Comparison of ENCODE assay signal across 24 mouse cellular contexts in genomic region chr4:125515646-125516045, GRCm38 (mm10). TPM values are rescaled to one million over a fixed set of nuclear protein-coding genes. Genes with fewer than 3 reads are reported as not detected.
DNase-seq lines count a peak whose midpoint lies in the region; ATAC-seq and TF ChIP-seq lines count a peak whose summit lies in the region.
"Had no signal": no experiment of that assay in that cellular context is flagged by ENCODE, and none has a peak within 500 bp of the region (broad histone marks: within the 10 kb centered on the region; RNA-seq: fewer than 3 reads in every experiment).

No protein-coding gene starts in this region.

- H3K9me3 ChIP-seq in midbrain, embryonic 15.5 days = no peaks in the 10 kb centered on the region
- H3K9me3 ChIP-seq in midbrain, embryonic 16.5 days (replicated peaks; ENCODE audit: control insufficient read depth, low read length, poor library complexity, severe bottlenecking) = no peaks in the 10 kb centered on the region
- no peaks in the 10 kb centered on the region for H3K9me3 ChIP-seq in E14TG2a.4 (ENCODE audit: low read length)
- no peaks in the 10 kb centered on the region for H3K9me3 ChIP-seq in embryonic facial prominence, embryonic 11.5 days (replicated peaks; ENCODE audit: control insufficient read depth, low read length)
- H3K9me3 ChIP-seq in hindbrain, embryonic 16.5 days (ENCODE audit: control insufficient read depth, low read length) = no peaks in the 10 kb centered on the region
- H3K9me3 ChIP-seq: embryonic facial prominence, embryonic 13.5 days; kidney, embryonic 15.5 days; stomach, embryonic 15.5 days had no signal

- no peak overlapping the region for H3K4me3 ChIP-seq in midbrain, embryonic 15.5 days
- H3K4me3 ChIP-seq in midbrain, embryonic 16.5 days (ENCODE audit: low read depth, low read length) = no peak overlapping the region
- peak overlapping the region; percentile 20; the same call in 1 of the 2 replicates for H3K4me3 ChIP-seq in E14TG2a.4 (replicated peaks; ENCODE audit: low read length)
- no peak overlapping the region for H3K4me3 ChIP-seq in embryonic facial prominence, embryonic 11.5 days (ENCODE audit: low read depth, low read length)
- H3K4me3 ChIP-seq in hindbrain, embryonic 16.5 days (ENCODE audit: low read length) = no peak overlapping the region
- no peak overlapping the region for H3K4me3 ChIP-seq in layer of hippocampus, adult 2 months
- H3K4me3 ChIP-seq: embryonic facial prominence, embryonic 13.5 days; heart, adult 2 months; kidney, embryonic 15.5 days; myocyte; stomach, embryonic 15.5 days had no signal

- H3K4me2 ChIP-seq in midbrain, embryonic 15.5 days = no peak overlapping the region
- H3K4me2 ChIP-seq in midbrain, embryonic 16.5 days (ENCODE audit: low read length) = no peak overlapping the region
- no peak overlapping the region for H3K4me2 ChIP-seq in embryonic facial prominence, embryonic 11.5 days (ENCODE audit: low read depth, low read length)
- no peak overlapping the region for H3K4me2 ChIP-seq in hindbrain, embryonic 16.5 days (ENCODE audit: low read length)
- H3K4me2 ChIP-seq: embryonic facial prominence, embryonic 13.5 days; kidney, embryonic 15.5 days; stomach, embryonic 15.5 days had no signal

- H3K4me1 ChIP-seq in midbrain, embryonic 15.5 days = peaks cover 21% of the 10 kb centered on the region
- peaks cover 6% of the 10 kb centered on the region; the same call in 1 of the 2 replicates for H3K4me1 ChIP-seq in midbrain, embryonic 16.5 days (ENCODE audit: control insufficient read depth, insufficient read depth, low read length)
- H3K4me1 ChIP-seq in E14TG2a.4 (replicated peaks; ENCODE audit: low read depth, low read length) = peaks cover 62% of the 10 kb centered on the region
- no peaks in the 10 kb centered on the region for H3K4me1 ChIP-seq in embryonic facial prominence, embryonic 11.5 days (ENCODE audit: control insufficient read depth, insufficient read depth, low read length)
- H3K4me1 ChIP-seq in hindbrain, embryonic 16.5 days (ENCODE audit: control insufficient read depth, insufficient read depth, low read depth, low read length) = peaks cover 5% of the 10 kb centered on the region; the same call in 1 of the 2 replicates
- H3K4me1 ChIP-seq: kidney, embryonic 15.5 days; stomach, embryonic 15.5 days had no signal

- peak; percentile 11 for DNase-seq in embryonic facial prominence, embryonic 11.5 days (ENCODE audit: low spot score)
- DNase-seq in layer of hippocampus, adult 2 months (ENCODE audit: low spot score in 2 of 2) = no peak
- DNase-seq: adrenal gland, postnatal 14 days; cerebellum, adult 2 months; gastrocnemius, postnatal 10 days; heart, adult 2 months; heart, postnatal 10 days; layer of hippocampus, postnatal 36 days; lung, adult 2 months; lung, postnatal 36 days; spleen, adult 18-20 months had no signal

- ATAC-seq in midbrain, embryonic 15.5 days (replicated peaks) = peak; percentile 34; the same call in 1 of the 2 replicates
- ATAC-seq in midbrain, embryonic 16.5 days = no peak
- 0 out of 2 replicates have a peak, but pooled peaks have one; percentile 44 for ATAC-seq in embryonic facial prominence, embryonic 11.5 days (replicated peaks; ENCODE audit: insufficient number of reproducible peaks, low FRiP score, low TSS enrichment, low read depth)
- ATAC-seq in hindbrain, embryonic 16.5 days = peak; percentile 35; the same call in 1 of the 2 replicates
- no peak for ATAC-seq in erythroid progenitor cell, adult 5-6 weeks (replicated peaks; ENCODE audit: low FRiP score, poor library complexity, severe bottlenecking)
- ATAC-seq: activated CD4-positive, CD25-positive, alpha-beta regulatory T cell, adult 4 months; intestine, embryonic 16.5 days; Patski had no signal

- WGBS in midbrain, embryonic 15.5 days = 41% methylated on average over 13 of the region's 13 CpGs
- WGBS in midbrain, embryonic 16.5 days = 44% methylated on average over 13 of the region's 13 CpGs
- WGBS in embryonic facial prominence, embryonic 11.5 days = 39% methylated on average over 13 of the region's 13 CpGs
- 43% methylated on average over 13 of the region's 13 CpGs for WGBS in hindbrain, embryonic 16.5 days

- no peak overlapping the region for H3K27ac ChIP-seq in midbrain, embryonic 15.5 days
- no peak overlapping the region for H3K27ac ChIP-seq in midbrain, embryonic 16.5 days (ENCODE audit: low read length)
- no peak overlapping the region for H3K27ac ChIP-seq in embryonic facial prominence, embryonic 11.5 days (replicated peaks; ENCODE audit: low read depth, low read length)
- H3K27ac ChIP-seq in hindbrain, embryonic 16.5 days (ENCODE audit: low read depth, low read length) = no peak overlapping the region
- H3K27ac ChIP-seq in layer of hippocampus, adult 2 months = no peak overlapping the region
- H3K27ac ChIP-seq: embryonic facial prominence, embryonic 13.5 days; heart, adult 2 months; kidney, embryonic 15.5 days; stomach, embryonic 15.5 days had no signal

- H3K9ac ChIP-seq in midbrain, embryonic 15.5 days = no peak overlapping the region
- H3K9ac ChIP-seq in midbrain, embryonic 16.5 days (ENCODE audit: low read depth, low read length) = no peak overlapping the region
- no peak overlapping the region for H3K9ac ChIP-seq in embryonic facial prominence, embryonic 11.5 days (replicated peaks; ENCODE audit: low read length)
- no peak overlapping the region for H3K9ac ChIP-seq in hindbrain, embryonic 16.5 days (ENCODE audit: low read depth, low read length)
- H3K9ac ChIP-seq: embryonic facial prominence, embryonic 13.5 days; kidney, embryonic 15.5 days; stomach, embryonic 15.5 days had no signal

- H3K36me3 ChIP-seq in midbrain, embryonic 15.5 days (replicated peaks) = no peaks in the 10 kb centered on the region
- H3K36me3 ChIP-seq in midbrain, embryonic 16.5 days (ENCODE audit: control insufficient read depth, insufficient read depth, low read length) = no peaks in the 10 kb centered on the region
- H3K36me3 ChIP-seq in E14TG2a.4 (ENCODE audit: insufficient read depth, low read length) = no peaks in the 10 kb centered on the region
- H3K36me3 ChIP-seq in embryonic facial prominence, embryonic 11.5 days (replicated peaks; ENCODE audit: control insufficient read depth, insufficient read depth, low read depth, low read length) = no peaks in the 10 kb centered on the region
- H3K36me3 ChIP-seq in hindbrain, embryonic 16.5 days (ENCODE audit: control insufficient read depth, insufficient read depth, low read length) = no peaks in the 10 kb centered on the region
- H3K36me3 ChIP-seq: embryonic facial prominence, embryonic 13.5 days; kidney, embryonic 15.5 days; stomach, embryonic 15.5 days had no signal

- no peaks in the 10 kb centered on the region for H3K27me3 ChIP-seq in midbrain, embryonic 15.5 days (replicated peaks)
- H3K27me3 ChIP-seq in midbrain, embryonic 16.5 days (ENCODE audit: control insufficient read depth, insufficient read depth, low read depth, low read length) = no peaks in the 10 kb centered on the region
- peaks cover 14% of the 10 kb centered on the region for H3K27me3 ChIP-seq in E14TG2a.4 (ENCODE audit: insufficient read depth, low read length)
- H3K27me3 ChIP-seq in embryonic facial prominence, embryonic 11.5 days (ENCODE audit: control insufficient read depth, insufficient read depth, low read length) = no peaks in the 10 kb centered on the region
- no peaks in the 10 kb centered on the region for H3K27me3 ChIP-seq in hindbrain, embryonic 16.5 days (replicated peaks; ENCODE audit: control insufficient read depth, insufficient read depth, low read length)
- H3K27me3 ChIP-seq: stomach, embryonic 15.5 days had no signal

- TF ChIP-seq CTCF in E14TG2a.4 (conservative IDR thresholded peaks at IDR 0.05; ENCODE audit: low read length) = no peak
- TF ChIP-seq CTCF in layer of hippocampus, adult 2 months (conservative IDR thresholded peaks at IDR 0.05) = no peak

RNA-seq across cellular contexts. Expression of gene Grik3, which starts 25.1 kb away (rescaled TPM):
- 4.8 and 5.3 TPM in 2 replicates for polyA plus RNA-seq in midbrain, embryonic 15.5 days (2015; fragmentation: Nextera tagmentation; extraction: Ambion mirVana)
- polyA plus RNA-seq in midbrain, embryonic 16.5 days (2015; fragmentation: Nextera tagmentation; extraction: Ambion mirVana) = 4.4 and 5.9 TPM in 2 replicates
- polyA plus RNA-seq in embryonic facial prominence, embryonic 11.5 days (2014; fragmentation: Nextera tagmentation; extraction: Ambion mirVana) = 0.15 and 0.45 TPM in 2 replicates
- polyA plus RNA-seq in hindbrain, embryonic 16.5 days (2015; fragmentation: Nextera tagmentation; extraction: Ambion mirVana) = 5.2 and 5.5 TPM in 2 replicates
- 10 to 100 TPM; 24.8 to 25.3 TPM for total RNA-seq in layer of hippocampus, adult 2 months (2021)
- not detected in 2 replicates for total RNA-seq in erythroid progenitor cell, adult 5-6 weeks (2015; ENCODE audit: low replicate concordance)
- not detected in 2 replicates for total RNA-seq in erythroid progenitor cell, adult 5-6 weeks (2017; ENCODE audit: low replicate concordance)
- total RNA-seq: liver, adult 2 months had no signal
- polyA plus RNA-seq: activated CD4-positive, CD25-positive, alpha-beta regulatory T cell, adult 4 months; myocyte; Patski had no signal

Comparison
In these comparisons a context has a peak if more than half of its experiments do, and no peak if none do; other contexts are left out.
1. ATAC-seq: peak in midbrain, embryonic 15.5 days (single experiment), embryonic facial prominence, embryonic 11.5 days (single experiment) and hindbrain, embryonic 16.5 days (single experiment); none in midbrain, embryonic 16.5 days (single experiment) and erythroid progenitor cell, adult 5-6 weeks (single experiment).